Mouse (Mus musculus): ENCODE results near the gene Taar3. TPM values are rescaled to one million over a fixed set of nuclear protein-coding genes. Genes with fewer than 3 reads are reported as not detected.
A peak's percentile ranks its signal among the peaks of the same experiment; 100 is the strongest.

Gene Taar3
- polyA plus RNA-seq, 1 experiment, result not detected

GRCm38 (mm10) chr10:23978901-23979705 lies 29.7 kb downstream of the Taar3 start:
- WGBS, result 37% methylated on average over 16 of the region's 16 CpGs
- Histone ChIP-seq H3K4me1 (ENCODE audit: control insufficient read depth, insufficient read depth, low read length) (no peaks in the 10 kb centered on the region), H3K4me3 (ENCODE audit: insufficient read depth, low read depth, low read length) (no peak overlapping the region), H3K27ac (ENCODE audit: insufficient read depth, low read depth, low read length) (no peak overlapping the region)
- peak; percentile 56 for TF ChIP-seq CTCF (IDR thresholded peaks at IDR 0.05; ENCODE audit: insufficient read depth, low read depth, low read length)
- TF ChIP-seq POLR2A (IDR thresholded peaks at IDR 0.05; ENCODE audit: insufficient read depth, low read depth, low read length), result no peak

GRCm38 (mm10) chr10:23985546-23985945 lies 36.2 kb downstream of the Taar3 start, which contains the start of gene Taar6:
Gene Taar6, minus strand, starts transcription at chr10:23985646.
- Histone ChIP-seq H3K4me1 (ENCODE audit: control insufficient read depth, insufficient read depth, low read length) (no peaks in the 10 kb centered on the region), H3K27ac (ENCODE audit: insufficient read depth, low read depth, low read length) (no peak within 1 kb of the TSS), H3K4me3 (ENCODE audit: insufficient read depth, low read depth, low read length) (no peak within 1 kb of the TSS)
- TF ChIP-seq CTCF (IDR thresholded peaks at IDR 0.05; ENCODE audit: insufficient read depth, low read depth, low read length) (no peak), POLR2A (IDR thresholded peaks at IDR 0.05; ENCODE audit: insufficient read depth, low read depth, low read length) (no peak)
- 84% methylated on average over 8 of the region's 8 CpGs for WGBS

- Histone ChIP-seq H3K27ac (ENCODE audit: insufficient read depth, low read depth, low read length) (no peak overlapping the region), H3K4me3 (ENCODE audit: insufficient read depth, low read depth, low read length) (no peak overlapping the region), H3K4me1 (ENCODE audit: control insufficient read depth, insufficient read depth, low read length) (no peaks in the 10 kb centered on the region)
- TF ChIP-seq CTCF (IDR thresholded peaks at IDR 0.05; ENCODE audit: insufficient read depth, low read depth, low read length), result no peak
- TF ChIP-seq POLR2A (IDR thresholded peaks at IDR 0.05; ENCODE audit: insufficient read depth, low read depth, low read length), result no peak
- 75% methylated on average over 5 of the region's 5 CpGs for WGBS
These were observed 37.1 kb downstream of the Taar3 start for GRCm38 (mm10) chr10:23986419-23986818.

GRCm38 (mm10) chr10:23993381-23993780 lies 44.0 kb downstream of the Taar3 start, which contains the start of gene Taar7a:
Gene Taar7a, minus strand, starts transcription at chr10:23993481.
- no peak within 1 kb of the TSS for H3K27ac ChIP-seq (ENCODE audit: insufficient read depth, low read depth, low read length)
- H3K4me3 ChIP-seq (ENCODE audit: insufficient read depth, low read depth, low read length), result no peak within 1 kb of the TSS
- H3K4me1 ChIP-seq (ENCODE audit: control insufficient read depth, insufficient read depth, low read length), result no peaks in the 10 kb centered on the region
- TF ChIP-seq CTCF (IDR thresholded peaks at IDR 0.05; ENCODE audit: insufficient read depth, low read depth, low read length) (no peak), POLR2A (IDR thresholded peaks at IDR 0.05; ENCODE audit: insufficient read depth, low read depth, low read length) (no peak)
- 80% methylated on average over 3 of the region's 3 CpGs for WGBS

- Histone ChIP-seq H3K27ac (ENCODE audit: insufficient read depth, low read depth, low read length) (no peak within 1 kb of the TSS), H3K4me3 (ENCODE audit: insufficient read depth, low read depth, low read length) (no peak within 1 kb of the TSS), H3K4me1 (ENCODE audit: control insufficient read depth, insufficient read depth, low read length) (no peaks in the 10 kb centered on the region)
- no peak for TF ChIP-seq POLR2A (IDR thresholded peaks at IDR 0.05; ENCODE audit: insufficient read depth, low read depth, low read length)
- TF ChIP-seq CTCF (IDR thresholded peaks at IDR 0.05; ENCODE audit: insufficient read depth, low read depth, low read length), result no peak
- WGBS, result 88% methylated on average over 1 of the region's 1 CpGs
These were observed 50.3 kb downstream of the Taar3 start, which contains the start of gene Taar7b for GRCm38 (mm10) chr10:23999639-24000038. Gene Taar7b, plus strand, starts transcription at chr10:23999939.

Other genes with a start within 250 kb of the Taar3 start
- gene Rps12, start 162.3 kb upstream of the Taar3 start, polyA plus RNA-seq (2012; ENCODE audit: insufficient read depth, insufficient read length, low replicate concordance, missing spikeins), result not detected in 2 replicates
- gene Slc18b1, start 152.6 kb upstream of the Taar3 start, polyA plus RNA-seq (2012; ENCODE audit: insufficient read depth, insufficient read length, low replicate concordance, missing spikeins), result not detected in 2 replicates
- gene Vnn3, start 98.1 kb upstream of the Taar3 start, polyA plus RNA-seq (2012; ENCODE audit: insufficient read depth, insufficient read length, low replicate concordance, missing spikeins), result not detected in 2 replicates
- gene Vnn1, start 54.9 kb upstream of the Taar3 start, polyA plus RNA-seq (2012; ENCODE audit: insufficient read depth, insufficient read length, low replicate concordance, missing spikeins), result not detected in 2 replicates
- gene Taar1, start 29.2 kb upstream of the Taar3 start, polyA plus RNA-seq (2012; ENCODE audit: insufficient read depth, insufficient read length, low replicate concordance, missing spikeins), result not detected in 2 replicates
- not detected in 2 replicates for gene Taar2, start 11.0 kb upstream of the Taar3 start, polyA plus RNA-seq (2012; ENCODE audit: insufficient read depth, insufficient read length, low replicate concordance, missing spikeins)
- gene Taar4, start 10.9 kb downstream of the Taar3 start, polyA plus RNA-seq (2012; ENCODE audit: insufficient read depth, insufficient read length, low replicate concordance, missing spikeins), result not detected in 2 replicates
- gene Taar5, start 21.1 kb downstream of the Taar3 start, polyA plus RNA-seq (2012; ENCODE audit: insufficient read depth, insufficient read length, low replicate concordance, missing spikeins), result not detected in 2 replicates
- gene Taar6, start 36.1 kb downstream of the Taar3 start, polyA plus RNA-seq (2012; ENCODE audit: insufficient read depth, insufficient read length, low replicate concordance, missing spikeins), result not detected in 2 replicates
- gene Taar7a, start 43.9 kb downstream of the Taar3 start, polyA plus RNA-seq (2012; ENCODE audit: insufficient read depth, insufficient read length, low replicate concordance, missing spikeins), result not detected in 2 replicates
- not detected in 2 replicates for gene Taar7b, start 50.4 kb downstream of the Taar3 start, polyA plus RNA-seq (2012; ENCODE audit: insufficient read depth, insufficient read length, low replicate concordance, missing spikeins)
- not detected in 2 replicates for gene Taar7d, start 77.7 kb downstream of the Taar3 start, polyA plus RNA-seq (2012; ENCODE audit: insufficient read depth, insufficient read length, low replicate concordance, missing spikeins)
- gene Taar7e, start 88.1 kb downstream of the Taar3 start, polyA plus RNA-seq (2012; ENCODE audit: insufficient read depth, insufficient read length, low replicate concordance, missing spikeins), result not detected in 2 replicates
- gene Taar7f, start 100.0 kb downstream of the Taar3 start, polyA plus RNA-seq (2012; ENCODE audit: insufficient read depth, insufficient read length, low replicate concordance, missing spikeins), result not detected in 2 replicates
- gene Taar8a, start 126.9 kb downstream of the Taar3 start, polyA plus RNA-seq (2012; ENCODE audit: insufficient read depth, insufficient read length, low replicate concordance, missing spikeins), result not detected in 2 replicates
- not detected in 2 replicates for gene Taar8b, start 142.7 kb downstream of the Taar3 start, polyA plus RNA-seq (2012; ENCODE audit: insufficient read depth, insufficient read length, low replicate concordance, missing spikeins)
- not detected in 2 replicates for gene Taar8c, start 152.4 kb downstream of the Taar3 start, polyA plus RNA-seq (2012; ENCODE audit: insufficient read depth, insufficient read length, low replicate concordance, missing spikeins)
- not detected in 2 replicates for gene Taar9, start 160.0 kb downstream of the Taar3 start, polyA plus RNA-seq (2012; ENCODE audit: insufficient read depth, insufficient read length, low replicate concordance, missing spikeins)
- gene Stx7, start 199.7 kb downstream of the Taar3 start, polyA plus RNA-seq (2012; ENCODE audit: insufficient read depth, insufficient read length, low replicate concordance, missing spikeins), result not detected in 2 replicates

All from olfactory bulb, adult 2 months (tissue).